Mouse (Mus musculus): ENCODE data around the gene Ppcdc. TPM values are rescaled to one million over a fixed set of nuclear protein-coding genes. Genes with fewer than 3 reads are reported as not detected.

The Ppcdc gene
- total RNA-seq, 2 experiments from 2014 or later = 16.5 to 16.9 TPM

GRCm38 (mm10) chr9:57338706-57339105 is 101.2 kb downstream of the Ppcdc start:
- TF ChIP-seq CTCF (conservative IDR thresholded peaks at IDR 0.05) = no peak
- H3K4me3 ChIP-seq = no peak overlapping the region
- H3K27ac ChIP-seq = no peak overlapping the region
- DNase-seq (ENCODE audit: low spot score in 2 of 2) = no peak

Other genes with a start within 250 kb of the Ppcdc start
- gene Trcg1, start 203.6 kb downstream of the Ppcdc start, total RNA-seq (2021) = not detected
- gene 1700017B05Rik, start 177.5 kb downstream of the Ppcdc start, total RNA-seq (2021) = 10 to 100 TPM; 29.4 to 32.4 TPM
- 100 to 1,000 TPM; 365 to 385 TPM for gene Scamp5, start 27.9 kb upstream of the Ppcdc start, total RNA-seq (2021)
- gene Rpp25, start 63.9 kb upstream of the Ppcdc start, total RNA-seq (2021) = 10 to 100 TPM in 1 of 2 experiments, 1 to 10 TPM in 1; 9.5 to 10.2 TPM
- 100 to 1,000 TPM; 372 to 376 TPM for gene Cox5a, start 81.2 kb upstream of the Ppcdc start, total RNA-seq (2021)
- 10 to 100 TPM; 19.9 to 25.7 TPM for gene Fam219b, start 97.4 kb upstream of the Ppcdc start, total RNA-seq (2021)
- gene Mpi, start 112.6 kb upstream of the Ppcdc start, total RNA-seq (2021) = 10 to 100 TPM; 72.5 to 77.6 TPM
- gene Scamp2, start 120.8 kb upstream of the Ppcdc start, total RNA-seq (2021) = 10 to 100 TPM; 22.5 to 26.3 TPM
- gene Ulk3, start 149.3 kb upstream of the Ppcdc start, total RNA-seq (2021) = 10 to 100 TPM; 32.7 to 35.4 TPM
- gene Cplx3, start 166.2 kb upstream of the Ppcdc start, total RNA-seq (2021) = 1 to 10 TPM; 3.7 to 5.9 TPM
- gene Lman1l, start 180.7 kb upstream of the Ppcdc start, total RNA-seq (2021) = not detected
- gene Csk, start 213.5 kb upstream of the Ppcdc start, total RNA-seq (2021) = 10 to 100 TPM; 34.7 to 37.5 TPM
- gene Cyp1a2, start 243.6 kb upstream of the Ppcdc start, total RNA-seq (2021) = not detected
- gene Cyp1a1, start 247.8 kb upstream of the Ppcdc start, total RNA-seq (2021) = under 1 TPM in 1 of 2 experiments, not detected in 1; 0.12 TPM

Measured in layer of hippocampus, adult 2 months (tissue).